Mouse (Mus musculus) urinary bladder, postnatal 14 days (tissue): ENCODE measurements around the gene Slc22a7.

Experiments
- DNase-seq: peaks from one replicate; pipeline ENCODE4 v3.0.0; 2021; ENCODE audit warnings: low spot score

Slc22a7 gene

GRCm38 (mm10) chr17:46438298-46438873 is at the start of gene Slc22a7:
Gene Slc22a7 (minus strand): TSS chr17:46438457.
- no peak for DNase-seq

GRCm38 (mm10) chr17:46487431-46487830 is 49.2 kb upstream of the Slc22a7 start, which contains the start of gene Ttbk1:
Gene Ttbk1 (minus strand): TSS chr17:46487675.
- DNase-seq = no peak

- DNase-seq = no peak
These were observed 48.7 kb upstream of the Slc22a7 start for GRCm38 (mm10) chr17:46486995-46487394.

- DNase-seq = no peak
These were observed 46.2 kb upstream of the Slc22a7 start for GRCm38 (mm10) chr17:46484461-46484875.

- no peak for DNase-seq
These were observed 45.8 kb upstream of the Slc22a7 start for GRCm38 (mm10) chr17:46484021-46484431.

- peak; percentile 28 for DNase-seq
These were observed 45.3 kb upstream of the Slc22a7 start for GRCm38 (mm10) chr17:46483561-46484001.

GRCm38 (mm10) chr17:46477286-46477685 is 39.0 kb upstream of the Slc22a7 start:
- no peak for DNase-seq

- DNase-seq = no peak
These were observed 38.3 kb upstream of the Slc22a7 start for GRCm38 (mm10) chr17:46476601-46477000.

GRCm38 (mm10) chr17:46467830-46468229 is 29.6 kb upstream of the Slc22a7 start:
- no peak for DNase-seq

GRCm38 (mm10) chr17:46462226-46462625 is 24.0 kb upstream of the Slc22a7 start:
- DNase-seq = no peak

GRCm38 (mm10) chr17:46461347-46461746 is 23.1 kb upstream of the Slc22a7 start:
- DNase-seq = no peak

GRCm38 (mm10) chr17:46460673-46461072 is 22.4 kb upstream of the Slc22a7 start:
- no peak for DNase-seq

GRCm38 (mm10) chr17:46458439-46458838 is 20.2 kb upstream of the Slc22a7 start:
- DNase-seq = no peak

GRCm38 (mm10) chr17:46457791-46458190 is 19.5 kb upstream of the Slc22a7 start:
- peak; percentile 69 for DNase-seq

- peak; percentile 54 for DNase-seq
These were observed 16.9 kb upstream of the Slc22a7 start for GRCm38 (mm10) chr17:46455110-46455691.

GRCm38 (mm10) chr17:46454539-46454938 is 16.3 kb upstream of the Slc22a7 start:
- DNase-seq = no peak

GRCm38 (mm10) chr17:46453970-46454411 is 15.7 kb upstream of the Slc22a7 start:
- DNase-seq = no peak

GRCm38 (mm10) chr17:46453302-46453948 is 15.2 kb upstream of the Slc22a7 start:
- DNase-seq = no peak

- DNase-seq = no peak
These were observed 14.4 kb upstream of the Slc22a7 start for GRCm38 (mm10) chr17:46452683-46453082.

- DNase-seq = no peak
These were observed 8.0 kb upstream of the Slc22a7 start for GRCm38 (mm10) chr17:46446264-46446663.

GRCm38 (mm10) chr17:46444839-46445579 is 6.8 kb upstream of the Slc22a7 start:
- no peak for DNase-seq

- no peak for DNase-seq
These were observed 919 bp upstream of the Slc22a7 start for GRCm38 (mm10) chr17:46439176-46439575.
